Mouse (Mus musculus) liver, adult 2 months (tissue): ENCODE results near the gene Nudcd3. TPM values are rescaled to one million over a fixed set of nuclear protein-coding genes. Genes with fewer than 3 reads are reported as not detected.
A peak's percentile ranks its signal among the peaks of the same experiment; 100 is the strongest.

ENCODE experiments used
- DNase-seq: peaks from one replicate; pipeline ENCODE4 v3.0.0-alpha.2; 2011; ENCODE audit warnings: low read depth, low spot score; ENCODE audit errors: extremely low read depth
- H3K27ac ChIP-seq: fragments of 200-500 bp; replicated peaks from 2 replicates; pipeline ENCODE4 v1.5.1; 2012; ENCODE audit warnings: low read depth, mild to moderate bottlenecking, control low read depth, inconsistent platforms, low read length; ENCODE audit not compliant: insufficient read depth
- H3K27me3 ChIP-seq: fragments of 200-500 bp; 2 replicates; pipeline ENCODE4 v1.6.1; 2012; ENCODE audit warnings: mild to moderate bottlenecking, moderate library complexity, low read length, inconsistent platforms; ENCODE audit not compliant: control insufficient read depth, insufficient read depth
- H3K36me3 ChIP-seq: fragments of 200-500 bp; 2 replicates; pipeline ENCODE4 v1.6.1; 2012; ENCODE audit warnings: low read length, inconsistent platforms; ENCODE audit not compliant: control insufficient read depth, insufficient read depth
- H3K4me1 ChIP-seq: fragments of 200-500 bp; 2 replicates; pipeline ENCODE4 v1.6.1; 2011; ENCODE audit warnings: low read length; ENCODE audit not compliant: control insufficient read depth, insufficient read depth
- H3K4me3 ChIP-seq: fragments of 200-500 bp; 2 replicates; pipeline ENCODE4 v1.5.1; 2011; ENCODE audit warnings: low read depth, mild to moderate bottlenecking, control low read depth, low read length, moderate library complexity; ENCODE audit not compliant: insufficient read depth
- H3K79me2 ChIP-seq: fragments of 200-500 bp; 2 replicates; pipeline ENCODE4 v1.6.1; 2012; ENCODE audit warnings: inconsistent platforms, mild to moderate bottlenecking, low read length, moderate library complexity; ENCODE audit not compliant: control insufficient read depth, insufficient read depth
- H3K9ac ChIP-seq: fragments of 200-500 bp; 2 replicates; pipeline ENCODE4 v1.6.1; 2012; ENCODE audit warnings: low read depth, mild to moderate bottlenecking, control low read depth, inconsistent platforms, low read length
- CTCF ChIP-seq: fragments of 200-500 bp; IDR thresholded peaks from 2 replicates; pipeline ENCODE4 v1.5.1; 2011; ENCODE audit warnings: low read depth, low read length, control low read depth
- POLR2A ChIP-seq: fragments of 200-500 bp; IDR thresholded peaks from 2 replicates; pipeline ENCODE4 v1.6.1; 2011; ENCODE audit warnings: low read length, control low read depth; ENCODE audit not compliant: insufficient read depth; ENCODE audit errors: extremely low read depth
- WGBS: fragments of 180-500 bp; shearing (Covaris S2); methylation state at CpG from one replicate; pipeline ENCODE4 v1.1.7; 2018; 5-methylcytosine and 5-hydroxymethylcytosine counted together
- polyA plus RNA-seq: library from polyadenylated mRNA; depleted of rRNA; stranded (reverse); fragments of >200 nt; gene quantifications from 2 replicates; pipeline ENCODE4 v1.2.3, GENCODE M21; 2012
- total RNA-seq: library from RNA; depleted of rRNA; stranded (reverse); fragments of >200 nt; gene quantifications from 2 replicates; pipeline ENCODE4 v1.2.3, GENCODE M21; 2014

The Nudcd3 gene
- total and polyA plus RNA-seq, 2 experiments: 10.6 to 16.7 TPM

DNA sequence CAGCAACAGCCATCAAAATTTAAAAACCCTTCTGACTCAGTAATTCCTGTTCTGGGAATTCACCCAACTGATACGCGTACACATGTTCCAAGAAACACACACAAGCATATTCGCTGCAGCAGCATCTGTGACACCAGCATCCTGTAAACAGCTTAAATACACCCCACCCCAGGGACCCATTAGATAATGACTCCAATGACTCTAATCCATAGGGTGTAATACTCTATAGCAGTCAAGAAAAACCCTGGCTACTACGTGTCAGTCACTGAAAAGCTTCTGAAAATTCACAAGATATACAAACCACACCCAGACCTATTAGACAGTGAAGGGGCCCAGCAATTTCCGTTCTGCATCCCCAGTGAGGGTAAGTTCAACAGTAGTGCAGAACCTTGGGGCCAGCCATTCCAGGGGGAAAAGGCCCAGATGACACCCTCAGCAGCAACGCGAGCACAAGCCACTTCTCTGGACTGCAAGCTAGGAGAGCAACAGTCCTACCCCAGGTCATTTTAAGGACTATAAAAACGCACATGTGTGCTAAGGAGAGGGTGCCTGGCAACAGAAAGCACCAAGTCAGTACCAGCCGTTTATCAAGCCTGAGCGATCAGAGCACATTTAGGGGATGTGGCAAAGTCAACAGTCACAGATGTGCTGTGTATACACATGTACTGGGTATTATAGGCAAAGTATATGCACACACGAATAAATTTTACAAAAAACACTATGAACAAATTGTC, 15.8 kb downstream of the Nudcd3 start:
- Histone ChIP-seq H3K9ac (no peak overlapping the region), H3K79me2 (peaks cover 38% of the 10 kb centered on the region; the same call in 1 of the 2 replicates), H3K36me3 (no peaks in the 10 kb centered on the region), H3K27me3 (no peaks in the 10 kb centered on the region), H3K4me3 (no peak overlapping the region), H3K27ac (peak overlapping the region; percentile 31; the same call in 1 of the 2 replicates), H3K4me1 (peaks cover 5% of the 10 kb centered on the region)
- 64% methylated on average over 11 of the region's 11 CpGs for WGBS
- no peak for TF ChIP-seq POLR2A
- TF ChIP-seq CTCF: no peak
- no peak for DNase-seq

GRCm38 (mm10) chr11:6183246-6183645, 17.0 kb downstream of the Nudcd3 start:
- H3K4me1 ChIP-seq: peaks cover 9% of the 10 kb centered on the region
- TF ChIP-seq POLR2A (no peak), CTCF (no peak)
- no peaks in the 10 kb centered on the region for H3K27me3 ChIP-seq
- H3K36me3 ChIP-seq: no peaks in the 10 kb centered on the region
- no peak overlapping the region for H3K4me3 ChIP-seq
- WGBS: 85% methylated on average over 2 of the region's 2 CpGs
- H3K9ac ChIP-seq: no peak overlapping the region
- DNase-seq: no peak
- no peak overlapping the region for H3K27ac ChIP-seq
- peaks cover 42% of the 10 kb centered on the region; the same call in 1 of the 2 replicates for H3K79me2 ChIP-seq

GRCm38 (mm10) chr11:6180811-6181399, 19.3 kb downstream of the Nudcd3 start:
- H3K27ac ChIP-seq: no peak overlapping the region
- H3K27me3 ChIP-seq: no peaks in the 10 kb centered on the region
- H3K9ac ChIP-seq: no peak overlapping the region
- WGBS: 83% methylated on average over 6 of the region's 6 CpGs
- H3K36me3 ChIP-seq: no peaks in the 10 kb centered on the region
- DNase-seq: no peak
- H3K4me1 ChIP-seq: peaks cover 9% of the 10 kb centered on the region
- no peak overlapping the region for H3K4me3 ChIP-seq
- H3K79me2 ChIP-seq: peaks cover 28% of the 10 kb centered on the region; the same call in 1 of the 2 replicates
- TF ChIP-seq CTCF: no peak
- no peak for TF ChIP-seq POLR2A

- Histone ChIP-seq H3K36me3 (no peaks in the 10 kb centered on the region), H3K9ac (no peak overlapping the region), H3K27ac (no peak overlapping the region)
Observed at GRCm38 (mm10) chr11:6179194-6179593, 21.0 kb downstream of the Nudcd3 start.

GRCm38 (mm10) chr11:6178673-6179166, 21.5 kb downstream of the Nudcd3 start:
- Histone ChIP-seq H3K27me3 (no peaks in the 10 kb centered on the region), H3K9ac (no peak overlapping the region), H3K4me1 (peaks cover 9% of the 10 kb centered on the region), H3K36me3 (no peaks in the 10 kb centered on the region), H3K79me2 (peaks cover 21% of the 10 kb centered on the region; the same call in 1 of the 2 replicates), H3K4me3 (no peak overlapping the region), H3K27ac (no peak overlapping the region)
- TF ChIP-seq POLR2A (no peak), CTCF (no peak)
- 62% methylated on average over 2 of the region's 2 CpGs for WGBS
- DNase-seq: no peak

More at GRCm38 (mm10) chr11:6179194-6179593, 21.0 kb downstream of the Nudcd3 start:
- Histone ChIP-seq H3K79me2 (peaks cover 22% of the 10 kb centered on the region; the same call in 1 of the 2 replicates), H3K4me1 (peaks cover 9% of the 10 kb centered on the region), H3K27me3 (no peaks in the 10 kb centered on the region), H3K4me3 (no peak overlapping the region)
- WGBS: 32% methylated on average over 8 of the region's 8 CpGs
- TF ChIP-seq POLR2A (no peak), CTCF (no peak)
- no peak for DNase-seq

DNA sequence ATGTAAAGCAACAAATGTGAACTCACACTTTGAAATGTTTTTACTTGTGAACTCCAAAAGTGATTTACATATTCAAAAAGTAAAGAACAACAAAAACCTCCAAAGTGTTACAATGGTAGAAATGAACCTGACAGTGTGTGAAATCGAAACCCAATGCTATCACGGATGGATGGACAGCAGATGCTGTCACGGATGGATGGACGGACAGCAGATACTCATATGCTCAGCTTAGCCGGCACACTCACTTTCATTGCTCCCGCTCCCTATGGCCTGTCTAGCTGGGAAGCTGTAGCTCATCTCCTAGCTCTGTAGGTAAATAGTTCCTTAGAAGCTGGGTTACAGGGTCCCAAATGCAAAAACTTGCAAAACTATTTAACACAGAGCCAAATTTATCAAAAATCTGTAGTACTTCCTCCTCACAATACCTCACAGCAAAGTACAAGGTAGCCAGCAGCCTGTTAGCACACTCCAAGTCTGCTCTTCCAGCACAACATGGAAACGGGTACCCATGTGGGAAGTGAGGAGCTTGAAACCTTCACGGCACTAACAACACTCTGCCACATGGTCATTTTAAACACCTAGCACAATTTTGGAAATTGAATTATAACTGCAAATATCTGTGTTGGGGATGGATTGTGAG, 22.3 kb downstream of the Nudcd3 start:
- Histone ChIP-seq H3K27ac (no peak overlapping the region), H3K27me3 (no peaks in the 10 kb centered on the region), H3K79me2 (peaks cover 19% of the 10 kb centered on the region; the same call in 1 of the 2 replicates), H3K4me1 (peaks cover 9% of the 10 kb centered on the region), H3K36me3 (no peaks in the 10 kb centered on the region), H3K4me3 (no peak overlapping the region), H3K9ac (no peak overlapping the region)
- 92% methylated on average over 8 of the region's 8 CpGs for WGBS
- TF ChIP-seq POLR2A: no peak
- DNase-seq: no peak
